Mouse (Mus musculus) right cerebral cortex, adult 2 months (tissue): ENCODE data around the gene Ptf1a.

Experiments
- DNase-seq, 2 experiments: peaks; one replicate each; pipeline ENCODE4 v3.0.0; 2021 to 2022; ENCODE audit warnings: low spot score in 2 of 2

Ptf1a gene

DNA sequence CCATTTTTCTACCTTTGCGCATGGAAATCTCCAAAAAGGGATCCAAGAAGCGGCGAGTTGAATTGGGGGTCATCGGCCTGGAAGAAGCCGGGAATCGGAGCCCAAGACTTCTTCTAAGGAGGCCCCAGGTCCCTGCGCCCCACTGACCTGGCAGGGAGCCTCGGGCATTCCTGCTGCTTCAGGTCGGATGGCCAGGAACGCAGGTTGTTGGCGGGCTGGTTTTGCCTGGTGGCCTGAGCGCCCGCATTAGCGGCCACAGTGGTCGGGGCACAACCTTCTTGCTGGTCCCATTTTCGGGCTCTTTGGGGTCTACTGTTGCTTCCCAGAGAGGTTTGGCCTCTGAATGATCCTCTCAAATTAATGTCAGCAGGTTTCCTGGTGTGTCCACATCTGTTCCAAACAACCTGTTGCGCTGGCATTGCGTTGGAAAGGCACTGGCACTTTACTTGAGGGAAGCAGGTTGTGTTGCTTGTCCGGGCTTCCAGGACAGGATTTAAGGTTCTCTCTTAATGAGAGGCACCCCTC is 7.1 kb downstream of the Ptf1a start:
- no peak for DNase-seq

DNA sequence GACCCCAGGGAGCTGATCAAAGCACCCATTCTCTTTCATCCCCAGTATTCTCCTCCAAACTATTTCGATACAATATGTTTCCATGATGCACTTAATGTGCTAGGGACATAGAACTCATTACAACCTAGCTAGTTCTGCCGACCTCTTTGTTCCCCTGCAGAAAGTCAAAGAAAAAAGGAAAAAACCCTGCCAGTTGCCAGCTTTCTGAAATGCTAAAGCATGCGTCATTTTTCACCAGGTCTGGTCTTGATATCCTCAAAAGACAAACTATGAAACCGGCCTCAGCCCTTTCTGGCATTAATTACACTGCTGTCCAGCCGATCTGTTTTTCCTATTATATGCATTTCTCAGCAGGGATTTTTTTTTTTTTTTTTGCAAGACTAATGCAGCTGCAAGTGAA is 9.8 kb downstream of the Ptf1a start:
- DNase-seq = no peak

GRCm38 (mm10) chr2:19455857-19456482 is 10.5 kb downstream of the Ptf1a start:
- DNase-seq = no peak

- no peak for DNase-seq
These were observed 13.3 kb downstream of the Ptf1a start for GRCm38 (mm10) chr2:19458785-19459184.

- no peak for DNase-seq
These were observed 16.5 kb downstream of the Ptf1a start for GRCm38 (mm10) chr2:19461940-19462339.

DNA sequence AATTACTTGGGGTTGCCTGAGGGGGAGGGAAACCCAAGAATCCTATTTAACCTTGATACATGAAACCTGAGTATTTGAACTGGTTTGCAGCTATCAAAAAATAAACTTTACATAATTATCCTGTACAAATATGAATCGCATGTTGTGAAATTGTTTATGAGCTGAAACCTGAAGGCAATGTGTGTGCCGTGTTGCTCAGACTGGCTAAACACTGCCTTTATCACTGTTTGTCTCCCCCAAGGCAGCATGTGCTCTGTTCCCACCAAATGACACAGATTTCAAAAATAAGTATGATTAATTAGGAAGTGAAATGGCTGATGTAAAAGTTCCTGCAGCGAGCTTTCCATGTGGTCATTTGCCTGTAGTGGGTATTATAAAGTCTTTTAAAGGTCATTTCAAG is 44.8 kb downstream of the Ptf1a start:
- DNase-seq = no peak
